Mouse (Mus musculus) testis, adult 2 months (tissue): ENCODE results near the gene Lhx1.

Experiments used
- CTCF ChIP-seq: fragments of 200-500 bp; IDR thresholded peaks from 2 replicates; pipeline ENCODE4 v1.5.1; 2012; ENCODE audit warnings: low read depth, mild to moderate bottlenecking, inconsistent platforms, low read length, moderate library complexity; ENCODE audit not compliant: control insufficient read depth, insufficient read depth, insufficient replicate concordance
- POLR2A ChIP-seq: fragments of 200-500 bp; IDR thresholded peaks from 2 replicates; pipeline ENCODE4 v1.6.1; 2012; ENCODE audit warnings: low read depth, mild to moderate bottlenecking, inconsistent platforms, low read length, moderate library complexity; ENCODE audit not compliant: control insufficient read depth

DNA sequence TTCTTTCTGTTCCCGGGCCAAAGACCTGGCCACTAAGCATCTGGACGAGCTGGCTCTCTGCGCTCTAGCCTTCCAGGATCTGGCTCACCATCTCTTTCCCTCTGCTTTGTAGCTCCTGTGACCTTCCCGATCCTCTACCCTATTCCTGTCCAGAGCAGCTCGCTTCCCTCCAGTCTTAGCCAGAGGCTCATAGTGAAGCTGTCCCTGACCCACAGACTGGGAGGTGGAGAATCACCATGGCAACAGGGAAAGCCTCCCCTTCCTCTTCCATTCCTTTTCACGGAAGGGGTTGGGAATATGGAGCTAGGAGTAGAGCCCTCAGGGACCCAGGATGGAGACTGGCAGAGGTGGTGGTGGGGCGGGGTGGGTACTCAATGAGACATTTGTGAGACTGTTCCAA, 38.0 kb upstream of the Lhx1 start:
- TF ChIP-seq POLR2A (no peak), CTCF (no peak)
